Mouse (Mus musculus) frontal cortex, postnatal 36 days (tissue): ENCODE measurements around the gene Sqstm1.

Source experiments
- DNase-seq, 2 experiments: peaks; one replicate each; pipeline ENCODE4 v3.0.0; 2022; ENCODE audit warnings: low spot score in 2 of 2

Gene Sqstm1

DNA sequence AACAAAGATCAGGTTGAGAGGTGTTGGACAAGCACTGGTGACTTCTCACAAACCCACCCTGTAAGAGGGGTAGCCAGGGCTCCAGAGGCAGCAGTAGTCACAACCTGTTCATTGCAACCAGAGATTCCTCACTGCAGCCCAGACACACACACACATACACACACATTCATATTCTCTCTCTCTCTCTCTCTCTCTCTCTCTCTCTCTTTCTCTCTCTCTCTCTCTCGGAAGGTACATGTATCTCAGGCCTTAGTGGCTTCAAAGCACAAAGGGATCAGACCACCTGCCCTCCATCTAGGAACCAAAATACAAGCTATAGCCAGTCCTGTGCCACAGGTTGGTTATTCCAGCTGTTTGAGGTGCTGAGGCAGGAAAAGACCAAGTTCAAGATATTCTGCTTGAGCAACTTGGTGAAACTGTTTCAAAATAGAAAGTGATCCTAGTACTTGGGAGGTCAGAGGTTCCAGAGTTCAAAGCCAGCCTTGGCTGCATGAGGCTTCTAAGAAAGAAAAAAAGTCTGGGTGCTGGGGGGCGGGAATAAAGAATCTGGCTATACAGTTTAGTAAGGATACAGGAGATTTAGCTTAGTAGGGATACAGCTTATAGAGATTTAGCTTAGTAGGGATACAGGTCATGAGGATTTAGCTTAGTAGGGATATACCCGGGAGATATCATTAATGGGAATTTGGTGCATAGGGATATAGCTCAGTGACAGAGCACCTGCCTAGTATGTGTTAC lies 864 bp upstream of the Sqstm1 start:
- DNase-seq = no peak

- DNase-seq = peak; percentile 74 to 78
Measured at GRCm38 (mm10) chr11:50210101-50210504, 524 bp downstream of the Sqstm1 start.

DNA sequence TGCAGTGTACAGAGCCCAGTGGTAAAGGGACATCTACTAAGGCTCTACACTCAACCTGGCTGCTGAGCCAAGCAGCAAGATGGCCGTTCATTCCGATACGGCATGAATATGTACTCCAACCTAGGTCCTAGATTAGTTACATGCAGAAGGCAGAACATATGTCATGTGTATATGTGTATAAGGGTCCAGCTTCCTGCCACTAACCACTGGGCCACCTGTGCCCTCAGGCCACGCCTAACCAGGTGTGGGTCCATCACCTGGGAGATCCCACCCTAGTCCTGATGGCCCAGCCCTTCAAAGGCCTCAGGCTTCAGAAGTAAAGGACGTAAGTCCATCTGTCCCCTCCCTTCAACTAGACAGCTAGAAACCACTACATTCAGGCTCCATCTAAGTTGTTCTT lies 2.6 kb downstream of the Sqstm1 start:
- no peak for DNase-seq

DNA sequence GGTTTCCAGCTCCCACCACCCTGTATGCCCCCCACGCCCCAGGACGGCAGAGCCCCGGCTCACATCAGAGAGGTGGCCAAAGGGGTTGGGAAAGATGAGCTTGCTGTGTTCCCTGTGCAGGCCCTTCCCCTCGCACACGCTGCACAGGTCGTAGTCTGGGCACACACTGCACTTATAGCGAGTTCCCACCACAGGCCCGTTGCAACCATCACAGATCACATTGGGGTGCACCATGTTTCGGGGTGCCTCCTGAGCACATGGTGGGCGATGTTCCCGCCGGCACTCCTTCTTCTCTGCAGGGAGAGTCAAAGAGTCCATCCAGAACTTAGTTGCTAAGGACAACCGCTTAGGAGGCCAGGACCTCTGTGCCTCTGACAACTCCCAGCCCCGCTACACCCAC lies 3.3 kb downstream of the Sqstm1 start:
- no peak for DNase-seq

- DNase-seq = no peak
Measured at GRCm38 (mm10) chr11:50206037-50206436, 4.6 kb downstream of the Sqstm1 start.

DNA sequence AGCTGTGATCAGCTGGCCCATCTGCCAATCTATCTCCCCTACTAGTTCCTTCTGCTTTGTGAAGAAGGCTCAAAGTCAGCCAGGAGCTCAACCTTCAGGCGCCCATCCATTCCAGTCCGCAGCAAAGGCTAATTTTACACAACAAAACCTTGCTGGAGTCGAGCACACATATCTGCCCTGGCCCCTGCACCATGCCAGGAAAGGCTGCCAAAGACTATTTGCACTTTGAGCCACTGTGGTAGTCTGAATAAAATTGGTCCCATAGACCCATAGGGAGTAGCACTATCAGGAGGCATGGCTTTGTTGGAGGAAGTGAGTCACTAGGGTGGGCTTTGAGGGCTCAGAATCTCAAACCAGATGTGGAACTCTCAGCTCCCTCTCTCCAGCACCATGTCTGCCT lies 5.2 kb downstream of the Sqstm1 start:
- DNase-seq = no peak

DNA sequence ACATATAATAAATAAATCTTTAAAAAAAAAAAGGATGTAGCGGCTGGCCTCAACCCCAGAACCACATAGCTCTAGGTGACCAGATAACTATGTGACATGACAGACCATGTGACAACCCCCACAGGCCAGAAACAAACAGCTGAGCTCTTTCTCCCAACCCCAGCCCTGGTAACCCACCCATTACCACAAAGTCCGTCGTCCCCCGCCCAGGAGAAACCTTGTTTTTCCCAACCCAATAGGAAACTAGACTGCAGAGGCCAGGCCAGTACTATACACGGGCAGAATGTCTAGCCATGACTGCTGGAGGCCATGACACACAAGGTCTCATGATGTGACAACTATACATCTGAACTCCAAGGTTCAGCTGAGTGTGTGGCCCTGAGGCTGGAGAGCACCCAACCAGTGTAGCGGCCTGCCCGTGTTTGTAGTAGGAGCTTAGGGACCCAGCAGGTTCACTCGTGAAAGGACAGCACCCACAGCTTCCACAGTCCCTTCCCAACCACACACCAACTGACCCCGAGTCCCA lies 7.3 kb downstream of the Sqstm1 start:
- DNase-seq = no peak

GRCm38 (mm10) chr11:50201590-50201989 lies 9.0 kb downstream of the Sqstm1 start:
- DNase-seq = no peak

GRCm38 (mm10) chr11:50200613-50201012 lies 10.0 kb downstream of the Sqstm1 start:
- DNase-seq = no peak

- DNase-seq = no peak
Measured at GRCm38 (mm10) chr11:50198916-50199315, 11.7 kb downstream of the Sqstm1 start.

GRCm38 (mm10) chr11:50198219-50198846 lies 12.3 kb downstream of the Sqstm1 start:
- no peak for DNase-seq

DNA sequence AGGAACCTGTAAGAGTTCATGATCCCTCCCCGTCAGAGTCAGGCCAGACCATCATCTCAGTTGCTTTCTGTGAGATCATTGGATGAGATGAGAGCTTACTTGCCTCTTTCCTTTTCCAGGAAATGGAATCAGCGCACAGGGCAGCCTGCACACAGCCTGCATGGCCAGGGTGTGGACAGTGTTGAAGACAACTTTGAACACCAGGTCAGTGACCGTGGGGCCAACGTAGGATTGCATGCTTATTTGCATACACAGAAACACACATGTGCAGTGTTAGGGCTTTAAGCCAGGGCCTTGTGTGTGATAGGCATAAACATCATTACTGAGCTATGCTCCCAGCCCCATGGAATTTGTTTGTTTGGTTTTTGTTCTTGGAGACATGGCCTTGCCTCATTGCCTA lies 13.1 kb downstream of the Sqstm1 start:
- DNase-seq = no peak

DNA sequence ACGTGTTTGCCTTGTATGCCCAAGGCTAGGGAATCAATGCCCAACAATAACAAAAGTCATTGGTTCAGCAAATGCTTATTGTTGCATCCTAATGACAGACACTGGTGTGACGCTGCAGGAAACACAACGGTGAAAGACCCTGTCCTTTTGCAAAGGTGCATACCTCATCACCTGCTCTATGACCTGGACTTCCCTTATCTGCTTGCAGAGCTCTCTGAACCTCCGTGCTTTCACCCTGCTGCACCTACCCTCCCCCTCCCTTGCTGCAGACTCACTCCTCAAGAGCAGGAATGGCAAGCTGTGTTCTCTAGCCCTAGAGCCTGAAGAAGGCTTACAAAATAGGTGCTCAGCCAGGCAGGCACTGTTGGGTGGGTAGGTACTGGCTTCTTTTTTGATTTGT lies 15.8 kb downstream of the Sqstm1 start:
- DNase-seq = no peak

DNA sequence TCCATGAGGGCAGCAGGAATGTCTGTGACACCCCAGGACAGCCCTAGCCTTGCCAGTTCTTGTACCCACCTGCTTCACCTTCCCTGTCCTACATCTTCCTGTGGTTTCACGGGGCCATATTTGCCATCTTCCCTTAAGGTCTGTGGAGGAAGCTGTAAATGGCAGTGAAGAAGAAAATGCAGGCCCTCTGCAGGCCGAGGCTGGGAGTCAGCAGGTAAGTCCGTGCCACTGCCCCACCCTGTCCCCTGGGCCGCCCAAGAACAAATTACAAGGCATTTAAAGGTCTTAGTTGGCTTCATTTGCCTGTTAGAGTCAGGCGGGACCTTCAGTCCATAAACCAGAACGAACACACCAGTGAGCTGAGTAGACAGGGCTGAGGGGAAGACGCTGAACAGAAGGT lies 16.6 kb downstream of the Sqstm1 start:
- DNase-seq = no peak

DNA sequence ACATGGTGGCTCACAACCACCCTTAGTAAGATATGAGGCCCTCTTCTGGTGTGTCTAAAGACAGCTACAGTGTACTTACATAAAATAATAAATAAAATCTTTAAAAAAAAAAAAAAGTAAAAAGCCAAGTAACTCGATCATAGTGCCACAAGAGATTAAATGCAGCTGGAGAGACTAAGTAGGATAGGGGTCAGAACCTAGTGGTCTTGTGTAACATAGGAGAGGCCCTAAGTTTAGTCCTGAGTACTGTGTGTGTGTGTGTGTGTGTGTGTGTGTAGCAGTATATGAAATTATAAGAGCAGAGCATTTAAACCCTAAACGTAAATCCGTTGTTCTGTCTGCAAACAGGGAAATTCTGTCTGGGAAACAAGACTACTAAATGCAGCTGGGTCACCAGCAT lies 18.3 kb downstream of the Sqstm1 start:
- DNase-seq = no peak

DNA sequence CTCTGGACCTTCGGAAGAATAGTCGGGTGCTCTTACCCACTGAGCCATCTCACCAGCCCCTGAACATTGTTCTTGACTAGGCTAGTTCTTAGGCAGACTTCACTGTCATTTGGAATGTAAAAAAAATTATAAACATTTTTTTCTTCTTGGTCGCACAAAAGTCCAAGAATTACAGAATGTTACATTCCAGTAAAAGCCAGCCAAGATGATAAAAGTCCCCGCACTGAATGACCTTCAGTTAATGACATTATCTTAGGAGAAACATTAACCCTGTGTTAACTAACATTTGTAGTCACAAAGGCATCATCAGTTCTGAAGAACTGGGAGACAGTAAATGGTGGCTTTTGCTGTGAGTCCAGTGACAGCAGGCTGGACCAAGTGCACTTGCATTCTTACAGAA lies 20.3 kb downstream of the Sqstm1 start:
- no peak for DNase-seq

- DNase-seq = no peak
Measured at GRCm38 (mm10) chr11:50188682-50189081, 21.9 kb downstream of the Sqstm1 start.

- DNase-seq = no peak
Measured at GRCm38 (mm10) chr11:50184788-50185187, 25.8 kb downstream of the Sqstm1 start.

DNA sequence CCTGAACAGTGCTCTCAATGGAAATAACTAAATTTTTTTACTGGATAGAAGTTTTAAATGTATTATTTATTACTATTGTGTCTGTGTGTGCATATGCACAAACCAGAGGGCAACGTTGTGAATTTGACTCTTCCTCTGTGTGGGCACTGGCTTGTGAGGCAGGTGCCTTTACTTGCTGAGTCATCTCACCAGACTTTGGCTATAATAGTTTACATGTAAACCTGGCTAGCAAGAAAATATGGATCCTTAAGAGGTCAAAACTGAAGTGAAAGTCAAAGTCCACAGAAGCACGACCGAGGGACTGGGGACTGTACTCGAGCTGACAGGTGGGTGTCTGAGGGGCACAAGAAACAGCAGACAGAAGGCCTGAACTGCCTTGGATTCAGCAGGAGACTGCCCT lies 27.9 kb downstream of the Sqstm1 start:
- DNase-seq = no peak

DNA sequence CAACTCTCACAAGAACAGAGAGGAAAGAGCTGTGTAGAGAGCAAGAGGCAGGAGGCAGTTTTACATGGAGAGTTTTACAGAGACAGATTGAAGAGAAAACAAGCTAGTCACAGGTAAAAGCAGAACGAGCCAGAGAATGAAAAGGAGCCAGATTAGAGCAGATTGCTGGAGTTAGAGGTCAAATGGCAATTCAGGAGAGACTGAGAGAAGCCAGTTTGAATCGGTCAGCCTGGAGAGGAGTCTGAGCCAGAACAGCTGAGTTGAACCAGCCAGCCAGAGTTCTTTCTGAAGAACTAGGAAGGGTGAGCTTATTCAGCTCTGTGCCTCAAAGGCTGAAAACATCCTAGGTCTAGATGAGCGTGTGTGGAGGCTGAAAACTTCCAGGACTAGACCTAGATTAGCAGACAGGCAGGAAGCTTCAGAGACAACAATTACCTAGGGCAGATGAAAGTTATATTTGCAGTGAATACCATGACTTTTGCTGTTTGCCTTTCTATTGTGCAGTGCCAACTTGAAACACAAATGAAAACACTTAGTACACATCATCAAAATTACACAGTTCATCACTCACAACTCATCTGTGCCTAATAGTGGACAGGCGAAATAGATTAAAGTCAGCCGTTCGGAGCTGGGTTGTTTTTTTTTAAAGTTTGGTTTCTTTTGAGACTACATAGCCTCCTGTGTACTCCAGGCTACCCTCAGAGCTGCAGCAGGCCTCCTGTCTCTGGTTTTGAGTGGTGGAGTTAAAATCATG lies 30.0 kb downstream of the Sqstm1 start:
- no peak for DNase-seq

- no peak for DNase-seq
Measured at GRCm38 (mm10) chr11:50178532-50179488, 31.8 kb downstream of the Sqstm1 start.

- DNase-seq = peak; percentile 35 to 62
Measured at GRCm38 (mm10) chr11:50177111-50177510, 33.5 kb downstream of the Sqstm1 start.
